Mouse (Mus musculus): ENCODE measurements at regions not wholly inside any gene's neighbourhood (a gene's known extent, or its start where the extent isn't known, plus 50 kb on each side); places are given as distances from the start of the nearest gene placed in this dataset.
A peak's percentile ranks its signal among the peaks of the same experiment; 100 is the strongest.

DNA sequence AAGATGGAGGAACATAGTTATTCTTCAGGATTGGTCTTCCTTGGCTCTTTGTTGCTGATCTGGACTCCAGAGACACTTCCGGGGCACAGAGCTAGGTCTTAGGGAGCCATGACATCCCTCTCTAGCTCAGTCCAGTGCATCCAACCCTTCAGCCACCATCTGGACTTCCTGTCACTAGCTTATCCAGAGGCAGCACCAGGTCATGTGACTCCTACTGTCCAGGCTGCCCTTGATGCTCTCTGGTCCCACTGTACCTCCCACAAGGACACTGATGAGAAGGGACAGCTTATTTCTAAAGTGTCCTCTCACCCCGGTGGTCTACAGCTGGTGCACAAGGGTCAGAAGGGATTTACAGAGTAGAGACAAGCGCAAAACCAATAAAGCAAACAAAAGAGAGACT, 400.7 kb upstream of the Kcnab2 start:
- 0 out of 2 replicates have a peak overlapping the region, but pooled peaks have one; percentile 1 for H3K27ac ChIP-seq (replicated peaks)
- peaks cover 14% of the 10 kb centered on the region for H3K4me1 ChIP-seq (replicated peaks)
- no peak overlapping the region for H3K4me2 ChIP-seq
- H3K27me3 ChIP-seq: no peaks in the 10 kb centered on the region
- no peaks in the 10 kb centered on the region for H3K36me3 ChIP-seq
- ATAC-seq (ENCODE audit: low read depth): no peak
- H3K9ac ChIP-seq: no peak overlapping the region
- H3K9me3 ChIP-seq: 0 out of 2 replicates have a peak, but pooled peaks cover 8% of the 10 kb centered on the region
- WGBS: 67% methylated on average over 3 of the region's 3 CpGs
- H3K4me3 ChIP-seq: no peak overlapping the region

DNA sequence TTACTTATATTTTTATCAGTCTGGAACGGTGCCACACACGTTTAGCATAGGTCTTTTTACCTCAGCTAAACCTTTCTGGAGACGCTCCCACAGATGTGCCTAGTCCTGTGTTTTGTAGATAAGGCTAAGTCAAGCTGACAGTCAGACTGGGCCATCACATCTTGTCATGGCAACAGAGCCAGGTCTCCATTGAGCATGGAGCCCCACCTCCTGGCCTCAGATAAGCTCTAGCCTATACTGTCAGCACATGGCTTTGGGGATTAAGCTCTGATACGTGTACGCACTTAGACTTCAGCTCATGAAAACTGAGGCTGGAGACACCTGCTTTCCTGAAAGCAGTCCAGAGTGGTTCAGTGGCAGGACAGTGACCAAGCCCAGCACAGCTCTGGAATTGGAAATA, 392.4 kb upstream of the Kcnab2 start:
- Histone ChIP-seq H3K4me3 (no peak overlapping the region), H3K27me3 (no peaks in the 10 kb centered on the region), H3K27ac (replicated peaks) (no peak overlapping the region), H3K4me1 (replicated peaks) (no peaks in the 10 kb centered on the region), H3K9me3 (no peaks in the 10 kb centered on the region), H3K36me3 (no peaks in the 10 kb centered on the region), H3K9ac (no peak overlapping the region), H3K4me2 (no peak overlapping the region)
- WGBS: 95% methylated on average over 5 of the region's 5 CpGs
- no peak for ATAC-seq (ENCODE audit: low read depth)

DNA sequence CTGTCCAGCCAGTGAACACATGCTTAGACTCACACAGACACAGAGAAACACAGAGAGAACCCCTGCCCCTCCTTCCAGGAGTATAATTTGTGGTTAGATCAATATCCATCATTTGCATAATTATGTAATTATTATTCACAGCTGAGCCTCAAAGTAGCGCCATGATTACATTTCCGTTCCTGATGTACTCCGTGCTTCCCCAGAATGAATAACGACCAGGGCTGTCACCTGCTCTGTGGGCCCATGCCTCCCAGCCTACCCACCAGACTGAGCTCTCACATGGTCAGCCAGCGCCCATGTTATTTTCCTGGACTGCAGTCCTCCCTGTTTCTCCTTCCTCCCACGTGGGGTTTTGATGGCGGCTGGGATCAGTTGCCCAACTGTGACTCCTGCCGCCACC, 388.2 kb upstream of the Kcnab2 start:
- Histone ChIP-seq H3K27ac (replicated peaks) (no peak overlapping the region; the same call in 1 of the 2 replicates), H3K4me1 (replicated peaks) (peaks cover 25% of the 10 kb centered on the region), H3K9me3 (no peaks in the 10 kb centered on the region), H3K4me3 (no peak overlapping the region), H3K36me3 (no peaks in the 10 kb centered on the region), H3K4me2 (no peak overlapping the region), H3K27me3 (no peaks in the 10 kb centered on the region), H3K9ac (no peak overlapping the region)
- WGBS: 52% methylated on average over 8 of the region's 8 CpGs
- ATAC-seq (ENCODE audit: low read depth): peak; percentile 38; the same call in 1 of the 2 replicates

DNA sequence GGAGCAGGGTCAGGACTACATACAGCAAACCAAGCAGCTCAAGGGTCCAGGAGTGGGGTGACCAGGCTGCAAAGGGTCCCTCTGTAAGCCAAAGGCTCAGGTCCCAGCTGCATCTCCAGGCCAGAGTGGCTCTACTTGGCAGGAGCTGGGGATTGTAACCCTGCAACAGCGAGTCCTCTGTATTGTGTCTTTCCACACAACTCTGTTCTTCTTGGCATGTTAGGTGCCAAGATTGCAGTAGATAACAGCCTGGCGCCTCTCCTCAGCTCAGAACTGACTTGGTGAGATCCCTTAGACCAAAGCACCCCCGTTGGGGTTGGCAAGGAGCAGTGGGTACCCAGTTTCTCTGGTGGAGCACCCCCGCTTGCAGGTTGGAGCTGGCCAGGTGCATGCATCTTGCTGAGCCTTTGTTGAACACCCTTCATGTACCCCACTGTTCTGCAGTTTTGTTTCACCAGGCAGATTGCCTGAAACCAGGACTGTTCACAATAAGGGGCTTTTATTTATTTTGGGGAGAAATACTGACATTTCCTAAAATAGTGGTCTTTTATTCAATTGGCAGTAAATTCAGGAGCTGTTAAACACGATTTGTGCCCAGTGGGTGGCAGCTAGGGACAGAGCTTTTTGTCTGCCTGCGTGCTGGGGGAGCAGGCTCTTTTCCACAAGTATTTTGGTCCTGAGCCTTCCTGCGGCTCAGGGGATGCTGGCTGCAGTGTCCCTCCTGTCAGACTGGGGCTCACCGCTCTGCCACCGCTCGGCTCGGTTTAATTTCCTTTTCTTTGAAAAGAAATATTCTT, 385.3 kb upstream of the Kcnab2 start:
- ATAC-seq (ENCODE audit: low read depth): no peak
- Histone ChIP-seq H3K36me3 (no peaks in the 10 kb centered on the region), H3K27ac (replicated peaks) (no peak overlapping the region), H3K27me3 (no peaks in the 10 kb centered on the region), H3K4me3 (no peak overlapping the region), H3K4me1 (replicated peaks) (peaks cover 25% of the 10 kb centered on the region), H3K9ac (no peak overlapping the region), H3K9me3 (no peaks in the 10 kb centered on the region), H3K4me2 (no peak overlapping the region)
- 29% methylated on average over 11 of the region's 11 CpGs for WGBS

GRCm38 (mm10) chr4:152859161-152859560, 381.5 kb upstream of the Kcnab2 start:
- Histone ChIP-seq H3K9ac (no peak overlapping the region), H3K4me2 (no peak overlapping the region), H3K36me3 (no peaks in the 10 kb centered on the region), H3K27me3 (no peaks in the 10 kb centered on the region), H3K4me3 (no peak overlapping the region), H3K9me3 (no peaks in the 10 kb centered on the region), H3K4me1 (replicated peaks) (peaks cover 18% of the 10 kb centered on the region), H3K27ac (replicated peaks) (no peak overlapping the region)
- 79% methylated on average over 9 of the region's 9 CpGs for WGBS
- no peak for ATAC-seq (ENCODE audit: low read depth)

DNA sequence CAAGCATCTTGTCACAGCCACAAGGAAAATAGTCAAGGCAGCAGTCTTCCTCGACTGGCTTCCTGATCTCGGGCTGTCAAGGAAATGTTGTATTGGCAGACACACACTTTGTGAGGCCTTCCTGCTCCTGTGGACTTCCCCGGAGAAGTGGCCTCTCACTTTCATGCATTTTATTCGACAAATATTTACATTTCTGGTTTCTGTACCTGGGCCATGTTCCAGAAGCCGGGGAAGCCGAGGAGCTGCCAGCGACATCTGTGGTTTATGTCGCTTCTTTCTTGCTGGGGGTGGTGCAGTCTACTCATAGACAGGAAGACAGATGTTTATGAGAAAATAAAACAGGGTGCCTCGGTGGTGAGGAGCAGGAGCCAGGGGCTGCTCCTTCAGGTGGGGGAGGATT, 372.5 kb upstream of the Kcnab2 start:
- no peaks in the 10 kb centered on the region for H3K27me3 ChIP-seq
- 65% methylated on average over 9 of the region's 9 CpGs for WGBS
- peaks cover 5% of the 10 kb centered on the region; the same call in 1 of the 2 replicates for H3K4me1 ChIP-seq (replicated peaks)
- H3K9me3 ChIP-seq: no peaks in the 10 kb centered on the region
- no peak overlapping the region for H3K9ac ChIP-seq
- H3K36me3 ChIP-seq: no peaks in the 10 kb centered on the region
- ATAC-seq (ENCODE audit: low read depth): no peak
- H3K4me2 ChIP-seq: no peak overlapping the region
- H3K27ac ChIP-seq (replicated peaks): no peak overlapping the region
- no peak overlapping the region for H3K4me3 ChIP-seq

- H3K9ac ChIP-seq: no peak overlapping the region
- H3K4me1 ChIP-seq (replicated peaks): peaks cover 43% of the 10 kb centered on the region
- 30% methylated on average over 8 of the region's 8 CpGs for WGBS
- peaks cover 3% of the 10 kb centered on the region for H3K27me3 ChIP-seq
- no peaks in the 10 kb centered on the region for H3K9me3 ChIP-seq
- H3K27ac ChIP-seq (replicated peaks): peak overlapping the region; percentile 28; the same call in 1 of the 2 replicates
- ATAC-seq (ENCODE audit: low read depth): no peak
- no peak overlapping the region for H3K4me3 ChIP-seq
- no peak overlapping the region for H3K4me2 ChIP-seq
- H3K36me3 ChIP-seq: no peaks in the 10 kb centered on the region
Observed at GRCm38 (mm10) chr4:152836080-152836479, 358.4 kb upstream of the Kcnab2 start.

GRCm38 (mm10) chr4:152834421-152835110, 356.9 kb upstream of the Kcnab2 start:
- Histone ChIP-seq H3K9me3 (no peaks in the 10 kb centered on the region), H3K27me3 (peaks cover 3% of the 10 kb centered on the region), H3K27ac (replicated peaks) (peak overlapping the region; percentile 87), H3K36me3 (no peaks in the 10 kb centered on the region), H3K4me1 (replicated peaks) (peaks cover 43% of the 10 kb centered on the region), H3K9ac (no peak overlapping the region), H3K4me2 (peak overlapping the region; percentile 3; the same call in 1 of the 2 replicates), H3K4me3 (no peak overlapping the region)
- ATAC-seq (ENCODE audit: low read depth): peak; percentile 55; the same call in 1 of the 2 replicates
- 47% methylated on average over 11 of the region's 11 CpGs for WGBS

GRCm38 (mm10) chr4:152833411-152834310, 356.0 kb upstream of the Kcnab2 start:
- Histone ChIP-seq H3K27ac (replicated peaks) (peak overlapping the region; percentile 87), H3K27me3 (peaks cover 3% of the 10 kb centered on the region), H3K4me3 (no peak overlapping the region), H3K9me3 (no peaks in the 10 kb centered on the region), H3K36me3 (no peaks in the 10 kb centered on the region), H3K4me1 (replicated peaks) (peaks cover 43% of the 10 kb centered on the region), H3K4me2 (peak overlapping the region; percentile 3; the same call in 1 of the 2 replicates), H3K9ac (peak overlapping the region; percentile 26)
- WGBS: 7% methylated on average over 23 of the region's 23 CpGs
- peak; percentile 68 for ATAC-seq (ENCODE audit: low read depth)

DNA sequence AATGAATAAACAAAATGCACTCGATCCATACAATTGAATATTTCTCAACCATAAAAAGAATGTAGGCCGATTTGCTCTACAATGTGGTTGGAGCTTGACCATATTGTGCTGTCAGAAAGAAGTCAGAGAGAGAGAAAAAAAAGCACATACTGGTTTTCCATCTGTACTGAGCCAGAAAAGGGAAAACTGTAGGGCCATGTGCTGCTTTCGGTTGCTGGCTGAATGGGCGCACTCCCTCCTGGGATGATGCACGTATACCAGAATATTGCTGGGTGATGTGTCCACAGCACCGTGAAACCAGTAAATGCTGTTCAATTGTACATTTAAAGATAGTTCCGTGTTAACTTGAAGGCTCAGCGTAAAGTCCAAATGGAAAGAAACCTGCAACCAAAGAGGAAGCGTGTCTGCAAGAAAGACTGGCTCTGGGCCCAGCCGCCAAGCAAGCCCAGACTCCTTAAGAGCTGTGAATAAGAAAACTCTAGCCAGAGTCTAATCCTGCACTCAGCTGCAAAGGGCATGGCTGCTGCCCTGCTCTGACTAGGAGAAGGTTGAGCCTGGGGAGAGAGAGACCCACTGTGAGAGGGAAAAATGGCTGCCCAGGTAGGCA, 355.2 kb upstream of the Kcnab2 start:
- H3K36me3 ChIP-seq: no peaks in the 10 kb centered on the region
- no peak overlapping the region for H3K4me3 ChIP-seq
- 47% methylated on average over 10 of the region's 10 CpGs for WGBS
- H3K9ac ChIP-seq: peak overlapping the region; percentile 26
- peak overlapping the region; percentile 87 for H3K27ac ChIP-seq (replicated peaks)
- no peak overlapping the region for H3K4me2 ChIP-seq
- no peak for ATAC-seq (ENCODE audit: low read depth)
- peaks cover 43% of the 10 kb centered on the region for H3K4me1 ChIP-seq (replicated peaks)
- H3K27me3 ChIP-seq: peaks cover 3% of the 10 kb centered on the region
- no peaks in the 10 kb centered on the region for H3K9me3 ChIP-seq

GRCm38 (mm10) chr4:152825185-152825584, 347.5 kb upstream of the Kcnab2 start:
- peaks cover 19% of the 10 kb centered on the region for H3K4me1 ChIP-seq (replicated peaks)
- H3K36me3 ChIP-seq: no peaks in the 10 kb centered on the region
- H3K27ac ChIP-seq (replicated peaks): no peak overlapping the region
- H3K9ac ChIP-seq: no peak overlapping the region
- H3K27me3 ChIP-seq: no peaks in the 10 kb centered on the region
- ATAC-seq (ENCODE audit: low read depth): peak; percentile 65; the same call in 1 of the 2 replicates
- no peak overlapping the region for H3K4me2 ChIP-seq
- no peak overlapping the region for H3K4me3 ChIP-seq
- no peaks in the 10 kb centered on the region for H3K9me3 ChIP-seq
- 15% methylated on average over 12 of the region's 12 CpGs for WGBS

Data from neural tube, embryonic 13.5 days (tissue).